Mouse (Mus musculus) CD8-positive naive resting alpha-beta T cell, adult 57 days (primary cell): ENCODE results near the gene Hmgn3. TPM values are rescaled to one million over a fixed set of nuclear protein-coding genes. Genes with fewer than 3 reads are reported as not detected.

Experiments
- total RNA-seq: library from RNA; stranded (reverse); gene quantifications from one replicate; pipeline ENCODE4 v1.2.4, GENCODE M21; 2023

Hmgn3 gene
- total RNA-seq = 3.1 TPM

GRCm38 (mm10) chr9:83146446-83147188, at the start of gene Hmgn3:
TSS of gene Hmgn3 (minus strand) at chr9:83146685.

Other genes starting within 250 kb of the Hmgn3 start
- 142 TPM for gene Phip, start 171.2 kb downstream of the Hmgn3 start, total RNA-seq